Mouse (Mus musculus): ENCODE data around the gene Trim43a.
"Not testable (repeated sequence)": the region's sequence is repeated elsewhere in the genome, so short reads cannot be mapped to it uniquely, and the experiment has no call there.

DNA sequence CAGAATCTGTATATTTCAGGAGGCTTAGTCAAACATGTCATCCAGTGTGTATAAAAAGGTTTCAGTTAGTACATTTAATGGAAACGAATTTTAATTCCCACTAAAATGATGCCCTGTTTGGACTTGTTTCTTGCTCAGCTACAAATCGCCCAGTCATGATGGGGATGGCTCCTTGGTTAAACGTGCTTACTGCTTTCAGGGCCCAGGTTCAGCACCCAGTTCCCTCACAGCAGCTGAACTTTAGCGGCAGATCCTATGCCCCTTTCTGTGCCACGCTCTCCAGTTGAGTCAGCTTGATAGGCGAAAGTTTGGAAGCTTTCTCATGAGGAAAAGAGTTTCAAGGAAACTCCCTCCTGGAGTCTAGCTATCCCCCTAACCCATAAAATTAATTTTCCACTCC is 13.0 kb downstream of the Trim43a start:
- TF ChIP-seq CTCF (IDR thresholded peaks at IDR 0.05; ENCODE audit: low read depth, low read length); POLR2A (IDR thresholded peaks at IDR 0.05; ENCODE audit: extremely low read depth, insufficient read depth, low read length): not testable (repeated sequence)

All from liver, adult 2 months (tissue).